Comparison of ENCODE assay signal across 12 mouse cellular contexts in genomic region chr15:40017597-40017996, GRCm38 (mm10).
DNase-seq lines count a peak whose midpoint lies in the region; ATAC-seq lines count a peak whose summit lies in the region.
"Had no signal": no experiment of that assay in that cellular context is flagged by ENCODE, and none has a peak within 500 bp of the region (broad histone marks: within the 10 kb centered on the region; RNA-seq: fewer than 3 reads in every experiment).

No protein-coding gene starts in this region.

- ATAC-seq in heart, embryonic 14.5 days (ENCODE audit: insufficient number of reproducible peaks, insufficient read depth, low FRiP score, low read depth): no peak
- ATAC-seq in forebrain, embryonic 16.5 days: no peak
- ATAC-seq in frontal cortex, adult (ENCODE audit: low TSS enrichment): no peak

- H3K4me3 ChIP-seq in heart, embryonic 14.5 days (ENCODE audit: control insufficient read depth in 1 of 2, insufficient read depth in 1 of 2, low read depth in 1 of 2, low read length in 2 of 2): peak overlapping the region in 1 of 2 experiments; percentile 4; a peak in 1 of 4 replicates
- H3K4me3 ChIP-seq in forebrain, embryonic 16.5 days (replicated peaks; ENCODE audit: low read length): no peak overlapping the region
- H3K4me3 ChIP-seq: layer of hippocampus, adult 2 months; neural tube, embryonic 15.5 days had no signal

- H3K9me3 ChIP-seq in heart, embryonic 14.5 days (ENCODE audit: control insufficient read depth, low read length): no peaks in the 10 kb centered on the region
- H3K9me3 ChIP-seq in forebrain, embryonic 16.5 days (ENCODE audit: control insufficient read depth, low read length): no peaks in the 10 kb centered on the region
- H3K9me3 ChIP-seq: neural tube, embryonic 15.5 days had no signal

- H3K36me3 ChIP-seq in heart, embryonic 14.5 days (ENCODE audit: control insufficient read depth, insufficient read depth, low read length): no peaks in the 10 kb centered on the region
- no peaks in the 10 kb centered on the region for H3K36me3 ChIP-seq in forebrain, embryonic 16.5 days (ENCODE audit: control insufficient read depth, insufficient read depth)
- H3K36me3 ChIP-seq: neural tube, embryonic 15.5 days had no signal

- no peaks in the 10 kb centered on the region for H3K27me3 ChIP-seq in heart, embryonic 14.5 days (ENCODE audit: control insufficient read depth, insufficient read depth, low read length)
- no peaks in the 10 kb centered on the region for H3K27me3 ChIP-seq in forebrain, embryonic 16.5 days (replicated peaks; ENCODE audit: control insufficient read depth, insufficient read depth, low read length)
- H3K27me3 ChIP-seq: neural tube, embryonic 15.5 days had no signal

- H3K27ac ChIP-seq in heart, embryonic 14.5 days (replicated peaks in 1 of 2; ENCODE audit: control insufficient read depth in 1 of 2, insufficient read depth in 1 of 2, low read depth in 2 of 2, low read length in 2 of 2): peak overlapping the region; percentile 66 to 79
- H3K27ac ChIP-seq in forebrain, embryonic 16.5 days (ENCODE audit: low read length): no peak overlapping the region
- H3K27ac ChIP-seq: layer of hippocampus, adult 2 months; neural tube, embryonic 15.5 days had no signal

- WGBS in heart, embryonic 14.5 days: 20% methylated on average over 6 of the region's 6 CpGs
- WGBS in forebrain, embryonic 16.5 days: 11% methylated on average over 6 of the region's 6 CpGs

- peaks cover 8 to 22% of the 10 kb centered on the region in 2 experiments for H3K4me1 ChIP-seq in heart, embryonic 14.5 days (ENCODE audit: control insufficient read depth in 2 of 2, insufficient read depth in 2 of 2, low read length in 2 of 2)
- H3K4me1 ChIP-seq in forebrain, embryonic 16.5 days (replicated peaks; ENCODE audit: control insufficient read depth, insufficient read depth, low read length): peaks cover 13% of the 10 kb centered on the region

- H3K4me2 ChIP-seq in heart, embryonic 14.5 days (ENCODE audit: low read length): peak overlapping the region; percentile 42
- peak overlapping the region; percentile 20 for H3K4me2 ChIP-seq in forebrain, embryonic 16.5 days (ENCODE audit: low read length)
- H3K4me2 ChIP-seq: neural tube, embryonic 15.5 days had no signal

- H3K9ac ChIP-seq in heart, embryonic 14.5 days (ENCODE audit: low read length): no peak overlapping the region
- H3K9ac ChIP-seq in forebrain, embryonic 16.5 days (replicated peaks; ENCODE audit: low read depth, low read length): no peak overlapping the region
- H3K9ac ChIP-seq: neural tube, embryonic 15.5 days had no signal

- DNase-seq in heart, adult 11 months: no peak
- DNase-seq in kidney, postnatal 36 days: peak; percentile 28 to 48
- no peak for DNase-seq in kidney, adult 11 months
- peak; percentile 25 for DNase-seq in Muller cell, postnatal 12 days (ENCODE audit: inconsistent ontology term)
- DNase-seq: adrenal gland, adult 8-10 months; right cerebral cortex, postnatal 14 days; thymus, postnatal 4 days had no signal

Comparison
In these comparisons a context has a peak if more than half of its experiments do, and no peak if none do; other contexts are left out.
1. DNase-seq: peak in kidney, postnatal 36 days (2 of 2) and Muller cell, postnatal 12 days (single experiment); none in heart, adult 11 months (single experiment) and kidney, adult 11 months (single experiment).